Mouse (Mus musculus) layer of hippocampus, postnatal 36 days (tissue): ENCODE measurements around the gene Fhit. TPM values are rescaled to one million over a fixed set of nuclear protein-coding genes. Genes with fewer than 3 reads are reported as not detected.

Experiments
- DNase-seq, 2 experiments: peaks; one replicate each; pipeline ENCODE4 v3.0.0; 2022
- total RNA-seq, 2 experiments: library from RNA; stranded (reverse); gene quantifications; 2 replicates each; pipeline ENCODE4 v1.2.3; 2021

Gene Fhit
- total RNA-seq, 2 experiments from 2014 or later: 4.8 to 6.8 TPM

DNA sequence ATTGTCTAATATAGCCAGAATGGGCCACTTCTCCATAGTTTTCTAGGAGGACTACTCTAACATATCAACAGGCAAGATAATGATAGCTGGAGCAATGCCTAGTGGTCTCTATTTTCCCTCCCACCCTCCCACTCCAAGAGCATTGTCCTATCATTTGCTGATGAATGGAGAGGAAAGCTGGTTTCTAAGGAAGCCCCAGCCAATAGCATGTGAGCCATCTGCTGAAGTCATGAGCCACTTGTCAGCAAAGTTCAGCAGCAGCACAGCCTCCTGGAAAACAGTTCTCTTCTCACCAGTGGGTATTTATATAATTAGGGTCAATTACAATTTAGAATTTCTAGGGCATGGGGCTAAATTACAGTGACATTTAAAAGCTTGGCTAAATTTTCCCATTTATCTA lies 1035.3 kb downstream of the Fhit start:
- no peak for DNase-seq

DNA sequence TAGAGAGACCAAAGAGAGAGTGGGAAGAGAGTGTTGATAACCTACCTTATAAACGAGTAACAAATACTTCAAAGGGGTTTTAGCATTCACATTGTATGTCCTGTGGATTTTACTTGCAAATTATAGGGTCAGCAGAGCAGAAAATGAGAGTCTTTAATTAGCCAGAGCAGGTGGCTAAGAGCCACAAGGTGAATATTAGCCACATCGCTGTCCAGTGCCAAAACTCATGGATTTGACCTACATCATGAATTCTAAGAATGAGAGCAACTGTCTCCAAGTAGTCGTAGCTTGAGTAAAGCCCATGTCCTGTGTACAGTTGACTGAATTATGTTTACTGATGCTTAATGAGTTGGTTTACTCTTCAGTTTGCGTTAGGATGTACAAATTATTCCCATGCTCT lies 1039.7 kb downstream of the Fhit start:
- no peak for DNase-seq

DNA sequence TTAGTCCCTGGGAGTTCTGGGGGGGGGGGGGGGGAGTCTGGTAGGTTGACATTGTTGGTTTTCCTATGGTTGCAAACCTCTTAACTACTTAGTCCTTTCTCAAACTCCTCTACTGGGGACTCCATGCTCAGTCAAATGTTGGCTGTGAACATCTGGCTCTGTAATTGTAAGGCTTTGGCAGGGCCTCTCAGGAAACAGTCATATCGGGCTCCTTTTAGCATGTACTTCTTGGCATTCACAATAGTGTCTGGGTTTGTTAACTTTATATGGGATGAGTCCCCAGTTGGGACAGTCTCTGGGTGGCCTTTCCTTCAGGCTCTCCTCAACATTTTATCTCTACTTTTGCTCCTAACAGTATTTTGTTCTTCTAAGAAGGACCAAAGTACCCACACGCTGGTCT lies 1065.6 kb downstream of the Fhit start:
- no peak for DNase-seq

DNA sequence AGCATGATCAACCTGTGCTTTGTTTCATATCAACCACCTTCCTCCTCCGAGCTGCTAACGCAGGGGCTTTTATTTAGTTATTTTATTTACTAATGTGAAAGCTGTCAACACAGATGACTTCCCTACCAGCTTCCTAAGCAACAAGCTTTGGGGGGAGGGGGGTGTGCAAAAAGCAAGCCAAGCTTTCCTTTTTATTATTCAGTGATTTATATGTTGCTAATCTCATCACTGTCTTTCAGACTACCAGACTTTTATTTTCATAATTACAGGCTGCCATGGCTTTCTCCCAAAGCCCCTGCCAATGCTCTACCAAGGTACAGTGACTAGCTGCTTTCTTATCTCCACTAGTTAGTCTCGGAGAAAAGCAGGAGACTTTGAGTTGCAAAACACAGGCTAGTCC lies 1082.8 kb downstream of the Fhit start:
- no peak for DNase-seq

DNA sequence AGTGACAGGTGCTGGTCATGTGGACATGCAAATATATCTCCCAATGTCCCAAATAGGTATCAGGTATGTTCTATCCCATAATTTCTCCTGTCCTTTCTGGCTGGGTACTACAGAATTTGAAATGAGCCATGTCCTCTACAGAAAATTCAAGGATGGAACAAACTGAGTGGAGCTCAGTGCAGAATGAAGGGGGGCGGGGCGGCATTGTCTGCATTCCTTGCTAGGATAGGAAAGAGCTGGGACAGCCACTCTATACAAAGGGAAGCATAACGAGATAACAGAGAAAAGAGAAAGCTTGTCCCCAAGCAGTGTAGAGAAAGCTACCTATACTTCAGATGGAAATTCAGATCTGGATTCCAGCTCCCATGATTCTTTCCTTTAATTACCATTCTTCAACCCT lies 1111.9 kb downstream of the Fhit start:
- no peak for DNase-seq

DNA sequence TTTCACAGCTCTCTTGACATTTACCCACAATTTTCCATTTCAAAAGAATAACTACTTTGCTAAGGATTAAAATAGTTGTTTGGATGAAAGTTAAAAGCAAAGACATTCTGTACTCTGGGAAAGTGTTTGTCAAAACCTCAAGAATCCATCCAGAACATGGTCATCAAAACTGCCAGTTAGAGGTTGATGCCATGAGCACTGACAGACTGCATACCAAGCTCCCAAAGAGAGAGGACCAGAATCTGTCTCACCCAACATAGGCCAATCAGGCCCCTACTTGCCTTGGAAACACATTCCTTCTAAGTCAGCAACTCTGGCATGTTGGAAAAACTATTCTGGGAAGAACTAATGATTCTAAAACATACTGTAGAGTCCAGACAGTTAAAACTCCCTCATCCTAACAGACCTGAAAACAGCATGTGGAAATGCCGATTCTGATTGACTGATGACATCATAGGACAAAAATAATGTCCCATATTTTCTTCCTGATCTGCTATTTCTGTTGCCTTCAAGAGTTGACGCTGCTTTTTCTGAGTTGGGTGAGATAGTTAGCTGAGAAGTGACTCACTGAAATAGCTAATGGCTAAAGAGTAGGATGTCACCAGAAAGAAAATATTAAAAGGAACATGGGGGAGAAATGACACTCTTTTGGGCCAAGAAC lies 1114.6 kb downstream of the Fhit start:
- no peak for DNase-seq

DNA sequence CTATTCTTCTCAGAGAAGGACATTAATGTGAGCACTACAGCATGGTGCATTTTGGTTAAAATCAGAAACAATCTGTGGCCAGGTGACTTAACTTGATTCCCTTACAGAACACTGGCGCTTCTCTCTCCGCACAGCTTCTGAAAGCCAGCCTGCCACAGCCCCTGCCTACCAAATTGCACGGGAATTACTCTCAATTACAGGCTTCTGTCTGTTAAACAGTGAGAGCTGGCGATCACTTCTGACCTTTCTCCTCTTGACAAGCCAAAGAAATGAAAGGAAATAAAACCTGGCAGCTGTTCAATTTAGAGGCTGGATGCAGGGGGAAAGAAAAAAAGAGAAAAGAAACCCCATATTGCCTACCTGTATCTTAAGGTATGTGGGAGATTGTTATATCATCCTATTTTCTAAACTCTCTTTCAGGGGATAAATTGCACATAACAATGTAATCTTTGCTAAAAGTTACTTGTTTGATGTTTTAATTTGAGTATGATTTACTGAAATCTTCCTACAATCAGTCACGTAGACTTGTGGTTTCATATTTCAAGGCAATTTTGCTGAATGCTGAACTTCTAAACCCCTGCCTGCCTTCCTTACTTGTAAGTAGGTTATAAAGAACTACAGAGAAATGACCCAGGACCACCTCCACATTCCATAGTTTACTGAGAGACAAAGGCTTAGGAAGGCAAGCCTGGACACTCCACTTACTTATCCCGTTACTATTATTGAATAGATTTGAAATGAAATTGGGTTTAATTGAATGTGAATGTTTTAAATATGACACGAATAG lies 1115.3 kb downstream of the Fhit start:
- DNase-seq: no peak

DNA sequence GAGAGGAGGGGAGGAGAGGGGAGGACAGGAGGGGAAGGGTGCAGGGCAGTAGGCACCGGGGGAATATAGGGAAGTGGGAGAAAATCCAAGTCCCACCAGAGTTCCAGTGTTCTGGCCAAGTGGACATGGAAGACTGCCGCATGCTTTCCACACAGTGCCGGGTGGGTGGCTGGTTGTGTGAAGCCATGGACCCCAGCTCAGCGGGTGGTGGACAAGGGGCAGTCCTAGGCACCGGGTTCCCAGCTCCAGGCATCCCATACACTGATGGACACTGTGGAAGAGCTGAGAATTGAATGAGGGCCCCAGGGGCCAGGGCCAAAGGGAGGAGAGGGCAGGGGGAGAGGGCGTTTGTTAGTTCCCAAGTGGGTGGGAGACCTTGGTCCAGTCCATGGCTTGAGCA lies 1123.8 kb downstream of the Fhit start:
- DNase-seq: no peak

DNA sequence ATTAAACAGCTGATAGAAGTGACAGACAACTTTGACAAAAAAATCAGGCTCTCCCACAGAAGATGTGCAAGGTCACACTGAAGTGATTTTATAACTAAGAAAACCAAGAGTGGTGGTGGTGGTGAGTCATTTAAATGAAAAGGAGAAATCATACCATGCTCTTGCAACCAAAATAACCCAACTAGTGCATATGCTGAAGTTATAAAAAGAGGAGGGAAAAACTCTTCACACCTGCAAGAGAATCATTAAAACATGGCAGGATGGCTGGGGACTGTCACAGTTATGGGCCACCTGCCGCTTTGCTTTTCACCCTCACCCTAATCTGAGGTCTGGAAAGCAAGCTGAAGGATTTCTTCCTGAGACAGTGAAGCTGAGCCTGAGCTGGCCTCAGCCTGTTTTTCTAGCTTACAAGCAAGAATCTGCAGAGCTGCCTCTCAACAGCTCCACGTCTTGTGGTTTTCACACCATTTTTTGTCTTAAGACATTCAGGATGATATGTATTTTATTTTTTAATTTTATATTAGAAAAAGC lies 1125.1 kb downstream of the Fhit start:
- no peak for DNase-seq

DNA sequence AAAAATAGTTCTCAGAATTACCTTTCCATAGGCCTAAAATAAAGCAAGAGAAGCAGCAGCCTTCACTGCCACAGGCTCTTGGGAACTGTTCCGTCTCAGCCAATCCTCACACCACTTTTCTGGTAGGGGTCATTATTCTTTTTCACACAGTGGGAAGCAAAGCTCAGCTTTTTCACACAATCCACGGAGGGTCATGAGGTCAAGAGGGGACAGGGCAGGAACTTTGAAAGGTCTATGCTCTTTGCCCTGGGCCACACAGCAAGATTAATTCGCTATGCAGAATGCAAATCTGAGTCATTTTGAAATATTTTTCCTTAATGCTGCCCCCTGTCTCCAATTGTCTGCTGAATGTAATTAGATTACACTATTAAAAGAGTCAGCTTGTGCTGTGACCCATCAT lies 1126.2 kb downstream of the Fhit start:
- DNase-seq: no peak

DNA sequence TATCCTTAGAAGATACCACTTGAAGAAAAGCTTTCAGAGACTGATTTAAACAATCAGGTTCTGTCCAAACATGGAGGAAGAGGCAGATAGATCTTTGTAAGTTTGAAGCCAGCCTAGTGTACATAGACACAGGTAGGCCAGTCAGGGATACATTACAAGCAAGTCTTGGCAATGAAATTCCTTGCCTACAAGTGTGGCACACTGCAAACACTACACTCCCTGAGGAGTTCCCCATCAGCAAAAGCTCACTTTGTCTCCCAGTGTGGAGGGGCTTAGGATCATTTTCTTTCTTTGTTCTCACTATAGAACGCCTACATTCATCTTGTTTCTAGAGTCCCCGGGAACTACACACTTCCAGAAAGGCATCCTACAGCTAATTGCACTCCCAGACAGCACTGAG lies 1126.6 kb downstream of the Fhit start:
- no peak for DNase-seq

DNA sequence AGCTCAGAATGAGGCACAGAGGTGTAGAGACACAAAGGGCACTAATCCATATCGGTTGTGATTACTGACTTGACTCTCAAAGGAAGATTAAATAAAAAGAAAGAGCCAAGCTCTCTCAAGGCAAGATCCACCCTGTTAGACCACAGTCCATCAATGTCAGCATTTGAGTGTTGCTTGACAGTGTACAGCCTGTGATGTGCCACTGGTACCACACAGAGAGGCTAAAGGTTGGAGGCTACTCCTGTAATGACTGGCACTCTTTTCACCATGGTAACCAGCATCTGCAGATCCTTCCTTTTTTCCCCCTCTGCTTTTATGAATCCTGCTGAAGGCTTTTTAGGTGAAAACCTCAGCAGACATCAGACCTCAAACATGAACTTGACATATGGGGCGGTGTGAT lies 1138.5 kb downstream of the Fhit start:
- no peak for DNase-seq

DNA sequence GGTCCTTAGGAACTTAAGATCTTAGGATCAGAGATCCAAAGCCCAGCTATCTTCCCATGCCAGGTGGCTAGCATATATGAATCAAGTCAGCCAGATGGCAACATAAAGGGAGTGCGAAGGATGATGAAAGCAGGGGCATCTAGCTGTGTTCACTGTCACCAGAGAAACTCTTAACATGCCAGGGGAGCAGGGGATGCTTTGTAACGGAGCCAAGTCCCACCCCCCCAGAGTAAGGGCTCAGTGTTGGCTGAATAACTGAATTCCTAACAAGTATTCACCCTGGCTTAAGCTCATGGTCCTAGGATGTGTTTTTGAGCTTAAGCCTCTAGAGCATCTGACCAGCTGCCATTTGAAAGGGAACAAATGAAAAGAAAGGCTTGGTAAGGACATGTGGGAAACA lies 1139.5 kb downstream of the Fhit start:
- DNase-seq: no peak

DNA sequence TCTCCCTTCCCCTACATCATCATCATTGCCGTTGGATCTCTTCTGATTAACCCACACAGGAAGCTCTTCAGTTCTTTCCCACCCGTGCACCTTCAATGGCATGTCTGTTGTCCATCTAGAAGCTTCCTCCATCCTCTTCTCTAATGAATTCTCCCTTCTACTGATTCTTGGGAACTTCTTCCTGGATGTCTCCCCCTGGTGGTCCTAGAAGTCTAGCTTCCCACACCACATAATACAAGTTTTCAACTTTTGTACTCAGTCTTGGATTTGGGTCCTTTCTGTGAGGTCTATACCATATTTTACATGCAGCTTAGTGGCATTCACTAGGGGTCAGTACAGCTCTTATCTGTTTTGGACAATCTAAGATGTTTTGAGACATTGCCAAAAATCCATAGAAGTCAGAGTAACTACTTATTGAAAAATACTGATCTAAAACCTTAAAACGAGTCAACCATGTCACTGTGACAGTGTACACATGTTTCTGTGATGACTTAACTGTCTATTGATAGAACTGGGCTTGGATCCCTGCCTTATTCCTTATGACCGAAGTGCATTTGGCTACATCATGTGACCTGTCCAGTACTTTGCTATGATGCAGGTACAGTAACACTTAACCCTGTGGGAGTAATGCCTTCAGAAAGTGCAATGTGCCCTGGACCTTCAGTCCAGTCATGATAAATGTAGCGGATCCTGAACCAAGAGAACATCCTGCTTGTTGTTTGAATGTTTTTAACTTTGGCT lies 1141.3 kb downstream of the Fhit start:
- DNase-seq: no peak

DNA sequence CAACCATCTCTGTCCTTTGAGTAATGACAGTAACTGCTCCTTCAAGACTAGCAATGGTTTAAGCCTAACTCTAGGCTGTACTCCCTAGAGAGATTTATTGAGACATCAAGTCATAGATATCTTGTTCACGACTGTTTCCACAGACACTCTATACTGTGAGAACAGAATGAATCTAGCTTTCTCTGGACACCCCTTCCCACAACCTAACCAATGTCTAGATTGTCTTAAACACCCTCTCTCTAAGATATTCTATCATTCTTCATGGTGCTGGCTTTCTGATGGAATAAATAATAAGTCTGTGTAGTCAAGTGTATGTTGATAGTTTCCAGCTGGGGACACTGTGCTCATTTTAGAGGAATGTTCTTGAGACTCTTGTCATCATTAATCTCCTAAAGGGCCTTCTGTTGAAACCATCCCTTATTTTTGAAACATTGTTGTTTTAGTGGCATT lies 1148.0 kb downstream of the Fhit start:
- DNase-seq: no peak

DNA sequence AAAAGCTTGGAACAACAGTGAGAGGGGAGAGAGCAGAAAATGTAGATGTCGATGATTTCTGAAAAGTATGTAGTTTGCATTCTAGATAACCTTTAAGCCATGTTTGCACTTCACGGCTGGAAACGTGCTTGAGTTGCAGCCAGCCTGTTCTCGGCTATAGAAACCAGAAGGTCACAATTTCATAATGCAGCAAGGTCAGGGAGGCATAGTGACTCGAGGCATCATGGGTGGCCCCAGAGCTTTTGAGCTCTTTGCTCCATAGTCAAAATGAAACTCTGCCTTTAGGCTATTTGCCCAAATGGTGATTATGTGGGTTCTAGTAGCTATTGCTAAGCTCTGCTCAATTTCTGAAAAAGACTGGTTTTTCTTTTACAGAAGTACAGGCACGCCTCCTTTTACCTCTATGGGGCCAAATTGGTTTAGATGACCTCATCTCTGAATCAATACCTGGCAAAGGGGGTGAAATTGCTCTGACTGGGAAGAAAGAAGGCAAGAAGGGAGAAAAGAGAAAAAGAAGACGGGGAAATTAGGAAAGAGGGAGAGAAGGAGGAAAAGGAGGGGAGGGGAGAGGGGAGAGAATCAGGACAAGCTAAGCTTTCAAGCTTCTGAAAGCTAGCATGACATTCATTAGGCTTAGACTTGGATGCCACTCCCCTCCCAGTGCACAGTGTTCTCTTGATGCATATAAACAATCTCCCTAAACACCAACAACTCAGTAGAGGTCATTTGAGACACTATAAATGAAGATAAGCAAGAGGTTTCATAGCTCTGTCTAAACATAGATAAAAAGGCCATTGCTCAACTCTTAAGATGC lies 1148.6 kb downstream of the Fhit start:
- DNase-seq: no peak

DNA sequence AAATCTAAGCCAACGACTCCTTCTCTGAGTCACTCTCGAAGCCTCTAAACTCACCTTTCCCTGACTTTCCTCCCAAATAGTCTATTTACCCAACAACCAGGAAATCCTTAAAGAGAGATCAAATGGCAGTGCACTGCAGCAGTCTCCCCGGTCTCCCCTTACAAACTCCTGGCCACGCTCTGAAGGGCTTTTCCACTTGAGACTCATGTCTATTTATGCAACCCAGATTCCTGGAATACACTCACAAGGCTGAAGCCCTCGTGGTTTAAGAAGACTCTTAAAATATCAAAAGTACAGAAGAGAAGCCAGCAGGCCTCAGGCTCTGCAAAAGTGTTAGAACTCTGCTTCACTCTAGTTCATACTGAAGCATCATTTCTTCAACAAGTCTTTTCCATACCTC lies 1155.6 kb downstream of the Fhit start:
- no peak for DNase-seq

DNA sequence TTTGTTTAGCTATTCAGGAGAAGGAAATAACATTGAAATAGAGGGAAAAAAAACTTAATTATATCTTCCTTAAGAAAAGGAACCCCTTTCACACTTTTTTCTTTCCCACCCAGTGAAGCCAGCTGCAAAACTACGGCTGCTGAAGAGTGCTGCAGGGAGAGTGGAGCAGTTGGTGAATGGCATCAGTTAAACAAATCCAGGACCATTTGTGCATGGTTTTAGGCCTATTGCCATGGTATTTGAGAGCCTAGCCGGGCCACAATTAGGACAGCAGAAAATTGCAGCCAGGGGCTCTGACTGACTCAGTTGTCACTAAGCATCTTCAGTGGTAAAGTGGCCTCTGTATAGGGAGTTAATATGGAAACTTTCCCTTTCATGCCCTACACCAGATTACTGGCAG lies 1158.0 kb downstream of the Fhit start:
- no peak for DNase-seq

DNA sequence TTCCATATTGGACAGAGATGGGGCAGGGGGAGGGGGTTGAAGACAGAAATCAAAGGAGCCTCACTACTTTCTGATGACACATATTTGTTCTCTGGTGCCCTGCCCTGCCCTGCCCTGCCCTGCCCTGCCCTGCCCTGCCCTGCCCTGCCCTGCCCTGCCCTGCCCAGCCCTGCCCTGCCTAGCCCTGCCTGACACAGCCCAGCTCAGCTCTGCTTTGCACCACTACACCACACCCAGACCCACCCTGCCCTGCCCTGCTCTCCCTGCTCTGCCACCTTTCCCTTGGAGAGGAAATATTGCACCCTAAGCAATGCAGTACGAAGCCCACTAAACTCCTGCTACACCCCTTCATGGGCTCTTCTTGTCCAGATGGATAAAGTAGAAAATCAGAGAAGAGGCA lies 1171.2 kb downstream of the Fhit start:
- no peak for DNase-seq

DNA sequence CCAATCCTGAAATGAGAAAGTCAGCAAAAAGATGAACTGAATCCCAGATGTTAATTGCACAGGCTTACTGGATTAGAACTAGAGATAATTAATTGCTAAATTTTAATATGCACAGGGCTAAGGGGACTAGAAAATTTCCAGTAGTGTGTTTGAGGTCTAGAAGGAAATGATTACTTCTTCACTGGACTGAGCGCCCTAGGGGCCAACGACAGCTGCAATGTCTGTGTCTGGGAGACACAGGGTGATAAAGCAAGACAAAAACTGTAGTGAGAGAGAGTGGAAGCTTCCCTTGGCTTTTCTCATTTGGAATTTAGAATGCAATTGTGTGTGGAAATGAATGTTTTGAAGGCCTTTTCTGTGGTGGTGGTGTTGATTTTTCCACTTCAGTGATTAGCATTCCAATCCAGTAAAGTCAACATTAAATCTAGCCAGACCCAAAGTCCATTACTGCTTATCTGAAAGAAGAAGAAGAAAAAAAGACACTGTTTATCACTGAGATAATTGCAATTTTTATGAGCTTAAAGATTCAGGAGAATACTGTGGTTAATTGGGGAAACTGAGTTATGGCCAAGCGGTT lies 1184.8 kb downstream of the Fhit start:
- no peak for DNase-seq

DNA sequence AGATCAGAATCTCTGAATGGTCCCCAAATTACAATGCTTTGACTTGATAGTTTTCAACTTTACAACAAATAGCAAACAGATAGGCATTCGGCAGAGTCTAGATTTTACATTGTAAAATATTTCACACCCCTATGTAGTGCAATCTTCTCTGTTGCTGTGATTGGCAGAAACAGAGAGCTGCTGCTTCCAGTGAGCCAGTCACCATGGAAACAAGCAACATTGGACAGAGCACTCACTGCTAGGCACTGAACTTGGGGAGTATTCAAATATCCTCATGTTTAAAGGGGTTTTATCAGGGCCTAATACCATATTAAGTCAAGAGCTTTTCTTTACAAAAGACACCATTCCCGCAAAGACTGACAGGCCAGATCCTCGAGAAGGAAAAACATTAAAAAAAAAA lies 1187.4 kb downstream of the Fhit start:
- DNase-seq: no peak

DNA sequence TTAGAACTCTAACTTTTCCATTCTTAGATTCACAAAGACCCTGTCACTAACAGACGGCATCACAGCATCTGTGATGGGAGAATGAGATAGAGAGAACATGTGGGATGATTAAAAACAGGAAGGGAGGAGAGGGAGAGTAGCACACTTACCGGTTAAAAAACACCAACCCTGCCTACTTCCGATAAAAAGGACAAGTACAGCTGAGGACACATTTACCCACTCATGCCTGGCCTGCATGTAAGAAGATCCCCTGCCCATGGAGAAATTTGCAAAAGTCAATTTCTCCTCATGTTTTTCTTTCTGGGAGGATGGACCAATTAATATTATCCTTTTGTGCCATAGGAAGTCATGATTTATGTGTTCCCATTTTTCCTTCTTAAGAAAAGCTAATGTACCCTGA lies 1198.0 kb downstream of the Fhit start:
- no peak for DNase-seq
